Mouse (Mus musculus): Measurements from ENCODE around the gene Fam169b. TPM values are rescaled to one million over a fixed set of nuclear protein-coding genes. Genes with fewer than 3 reads are reported as not detected.
"Not testable (repeated sequence)": the region's sequence is repeated elsewhere in the genome, so short reads cannot be mapped to it uniquely, and the experiment has no call there.

The Fam169b gene
- polyA plus RNA-seq, 1 experiment from 2014 or later, result 2.0 TPM

DNA sequence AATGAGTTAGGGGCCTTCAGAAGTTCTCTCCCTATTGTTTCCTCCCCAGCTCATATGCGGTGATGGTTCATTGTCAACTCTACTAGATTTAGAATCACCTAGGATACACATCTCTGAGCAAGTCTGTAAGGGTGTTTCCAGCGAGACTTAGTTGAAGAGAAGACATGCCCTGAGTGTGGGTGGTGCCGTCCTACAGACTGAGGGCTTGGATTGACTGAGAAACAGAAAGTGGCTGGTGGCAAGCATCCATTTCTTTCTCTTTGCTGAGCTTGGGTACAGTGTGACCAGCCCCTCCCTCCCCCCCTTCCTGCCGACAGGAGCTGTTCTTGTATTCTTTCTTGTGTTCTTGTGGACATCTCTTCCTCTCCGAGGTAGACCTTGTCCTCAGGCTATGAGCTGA, 7.7 kb downstream of the Fam169b start:
- Histone ChIP-seq H3K36me3 (replicated peaks; ENCODE audit: control insufficient read depth, insufficient read depth, low read depth, low read length) (no peaks in the 10 kb centered on the region), H3K27ac (replicated peaks; ENCODE audit: low read depth, low read length) (no peak overlapping the region), H3K27me3 (ENCODE audit: control insufficient read depth, insufficient read depth, low read length) (no peaks in the 10 kb centered on the region), H3K4me1 (ENCODE audit: control insufficient read depth, insufficient read depth, low read length) (peaks cover under 1% of the 10 kb centered on the region; the same call in 1 of the 2 replicates), H3K4me2 (ENCODE audit: low read depth, low read length) (no peak overlapping the region), H3K4me3 (ENCODE audit: low read depth, low read length) (no peak overlapping the region), H3K9me3 (replicated peaks; ENCODE audit: control insufficient read depth, low read length) (no peaks in the 10 kb centered on the region), H3K9ac (replicated peaks; ENCODE audit: low read length) (no peak overlapping the region)
- no peak for DNase-seq (ENCODE audit: low spot score)
- ATAC-seq (replicated peaks; ENCODE audit: insufficient number of reproducible peaks, low FRiP score, low TSS enrichment, low read depth), result no peak
- 76% methylated on average over 5 of the region's 5 CpGs for WGBS

GRCm38 (mm10) chr7:68282304-68283132, 8.9 kb downstream of the Fam169b start:
- Histone ChIP-seq H3K27ac (replicated peaks; ENCODE audit: low read depth, low read length) (no peak overlapping the region), H3K4me2 (ENCODE audit: low read depth, low read length) (no peak overlapping the region), H3K36me3 (replicated peaks; ENCODE audit: control insufficient read depth, insufficient read depth, low read depth, low read length) (no peaks in the 10 kb centered on the region), H3K27me3 (ENCODE audit: control insufficient read depth, insufficient read depth, low read length) (no peaks in the 10 kb centered on the region), H3K9me3 (replicated peaks; ENCODE audit: control insufficient read depth, low read length) (no peaks in the 10 kb centered on the region), H3K9ac (replicated peaks; ENCODE audit: low read length) (no peak overlapping the region), H3K4me1 (ENCODE audit: control insufficient read depth, insufficient read depth, low read length) (no peaks in the 10 kb centered on the region; the same call in 1 of the 2 replicates), H3K4me3 (ENCODE audit: low read depth, low read length) (no peak overlapping the region)
- ATAC-seq (replicated peaks; ENCODE audit: insufficient number of reproducible peaks, low FRiP score, low TSS enrichment, low read depth) (no peak), DNase-seq (ENCODE audit: low spot score) (no peak)
- WGBS, result 83% methylated on average over 22 of the region's 22 CpGs

DNA sequence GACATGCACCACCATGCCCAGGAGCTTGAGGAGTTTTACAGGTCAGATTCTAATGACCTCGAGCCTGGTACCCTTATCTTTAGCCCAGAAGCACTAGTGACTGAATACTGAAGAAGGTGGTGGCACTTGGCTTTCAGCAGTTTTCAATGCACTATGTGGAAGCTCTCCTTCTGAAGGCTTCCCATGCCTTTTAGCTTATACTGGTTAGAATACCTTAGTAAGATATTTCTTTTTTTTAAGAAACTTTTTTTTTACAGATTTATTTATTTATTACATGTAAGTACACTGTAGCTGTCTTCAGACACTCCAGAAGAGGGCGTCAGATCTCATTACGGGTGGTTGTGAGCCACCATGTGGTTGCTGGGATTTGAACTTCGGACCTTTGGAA, 9.5 kb downstream of the Fam169b start:
- 83% methylated on average over 4 of the region's 4 CpGs for WGBS
- not testable (repeated sequence) for H3K27ac ChIP-seq (replicated peaks; ENCODE audit: low read depth, low read length); H3K4me3 ChIP-seq (ENCODE audit: low read depth, low read length); DNase-seq (ENCODE audit: low spot score); H3K36me3 ChIP-seq (replicated peaks; ENCODE audit: control insufficient read depth, insufficient read depth, low read depth, low read length); H3K4me1 ChIP-seq (ENCODE audit: control insufficient read depth, insufficient read depth, low read length); H3K4me2 ChIP-seq (ENCODE audit: low read depth, low read length); H3K27me3 ChIP-seq (ENCODE audit: control insufficient read depth, insufficient read depth, low read length); H3K9me3 ChIP-seq (replicated peaks; ENCODE audit: control insufficient read depth, low read length); H3K9ac ChIP-seq (replicated peaks; ENCODE audit: low read length); ATAC-seq (replicated peaks; ENCODE audit: insufficient number of reproducible peaks, low FRiP score, low TSS enrichment, low read depth)

- ATAC-seq (replicated peaks; ENCODE audit: insufficient number of reproducible peaks, low FRiP score, low TSS enrichment, low read depth) (no peak), DNase-seq (ENCODE audit: low spot score) (no peak)
- Histone ChIP-seq H3K27me3 (ENCODE audit: control insufficient read depth, insufficient read depth, low read length) (no peaks in the 10 kb centered on the region), H3K36me3 (replicated peaks; ENCODE audit: control insufficient read depth, insufficient read depth, low read depth, low read length) (no peaks in the 10 kb centered on the region), H3K27ac (replicated peaks; ENCODE audit: low read depth, low read length) (no peak overlapping the region), H3K4me1 (ENCODE audit: control insufficient read depth, insufficient read depth, low read length) (no peaks in the 10 kb centered on the region; the same call in 1 of the 2 replicates), H3K4me2 (ENCODE audit: low read depth, low read length) (no peak overlapping the region), H3K4me3 (ENCODE audit: low read depth, low read length) (no peak overlapping the region), H3K9me3 (replicated peaks; ENCODE audit: control insufficient read depth, low read length) (no peaks in the 10 kb centered on the region), H3K9ac (replicated peaks; ENCODE audit: low read length) (no peak overlapping the region)
- 89% methylated on average over 7 of the region's 7 CpGs for WGBS
Measured at GRCm38 (mm10) chr7:68283776-68284175, 10.1 kb downstream of the Fam169b start.

GRCm38 (mm10) chr7:68285851-68286298, 12.2 kb downstream of the Fam169b start:
- Histone ChIP-seq H3K27me3 (ENCODE audit: control insufficient read depth, insufficient read depth, low read length) (no peaks in the 10 kb centered on the region), H3K4me1 (ENCODE audit: control insufficient read depth, insufficient read depth, low read length) (no peaks in the 10 kb centered on the region), H3K9me3 (replicated peaks; ENCODE audit: control insufficient read depth, low read length) (no peaks in the 10 kb centered on the region), H3K4me3 (ENCODE audit: low read depth, low read length) (no peak overlapping the region), H3K36me3 (replicated peaks; ENCODE audit: control insufficient read depth, insufficient read depth, low read depth, low read length) (no peaks in the 10 kb centered on the region), H3K9ac (replicated peaks; ENCODE audit: low read length) (no peak overlapping the region), H3K27ac (replicated peaks; ENCODE audit: low read depth, low read length) (0 out of 2 replicates have a peak overlapping the region, but pooled peaks have one; percentile 39), H3K4me2 (ENCODE audit: low read depth, low read length) (no peak overlapping the region)
- 29% methylated on average over 8 of the region's 8 CpGs for WGBS
- ATAC-seq (replicated peaks; ENCODE audit: insufficient number of reproducible peaks, low FRiP score, low TSS enrichment, low read depth) (peak; percentile 46; the same call in 1 of the 2 replicates), DNase-seq (ENCODE audit: low spot score) (peak; percentile 84)

DNA sequence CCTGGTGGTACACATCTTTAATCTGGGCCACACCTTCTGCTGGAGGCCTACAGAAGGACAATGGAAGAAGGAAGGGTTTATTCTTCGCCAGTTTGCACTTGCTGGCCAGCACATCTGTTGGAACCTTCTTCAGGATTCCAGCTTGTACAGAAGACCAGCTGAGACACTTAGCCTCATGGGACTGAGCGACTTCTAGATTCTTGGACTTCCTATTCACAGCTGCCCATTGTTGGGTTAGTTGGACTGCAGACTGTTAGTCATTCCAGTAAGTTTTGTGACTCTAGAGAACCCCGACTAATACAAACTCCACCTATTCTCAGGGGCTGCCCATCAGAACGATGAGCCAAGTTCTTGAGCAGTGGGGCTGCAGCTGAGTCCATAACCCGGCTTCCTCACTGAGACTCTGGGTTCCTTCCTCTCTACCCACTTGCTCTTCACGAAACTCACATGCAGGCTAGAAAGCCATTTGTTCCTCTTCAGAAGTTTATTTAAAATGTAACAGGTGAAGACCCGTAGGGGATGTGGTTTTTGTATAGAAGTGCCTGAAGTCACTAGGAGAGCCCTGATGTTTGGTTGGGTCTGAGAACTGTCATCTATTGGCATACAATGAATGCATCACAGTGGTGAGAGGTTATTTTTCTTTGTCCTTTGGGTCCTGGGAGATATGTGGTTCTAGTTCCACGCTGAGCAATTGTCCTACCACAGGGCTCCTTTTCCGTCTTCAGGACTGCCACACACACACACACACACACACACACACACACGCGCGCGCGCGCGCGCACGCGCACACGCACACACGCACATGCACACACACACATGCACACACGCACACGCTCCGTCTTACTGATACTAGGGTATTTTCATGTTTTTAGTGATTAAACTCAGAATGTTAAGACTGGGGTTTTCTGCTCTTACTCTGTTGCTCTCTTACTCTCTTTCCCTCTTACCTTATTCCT, 13.2 kb downstream of the Fam169b start:
- Histone ChIP-seq H3K9me3 (replicated peaks; ENCODE audit: control insufficient read depth, low read length) (no peaks in the 10 kb centered on the region), H3K4me1 (ENCODE audit: control insufficient read depth, insufficient read depth, low read length) (no peaks in the 10 kb centered on the region), H3K27me3 (ENCODE audit: control insufficient read depth, insufficient read depth, low read length) (no peaks in the 10 kb centered on the region), H3K9ac (replicated peaks; ENCODE audit: low read length) (no peak overlapping the region), H3K4me2 (ENCODE audit: low read depth, low read length) (no peak overlapping the region), H3K27ac (replicated peaks; ENCODE audit: low read depth, low read length) (no peak overlapping the region; the same call in 1 of the 2 replicates), H3K36me3 (replicated peaks; ENCODE audit: control insufficient read depth, insufficient read depth, low read depth, low read length) (no peaks in the 10 kb centered on the region), H3K4me3 (ENCODE audit: low read depth, low read length) (no peak overlapping the region)
- WGBS, result 96% methylated on average over 24 of the region's 24 CpGs
- ATAC-seq (replicated peaks; ENCODE audit: insufficient number of reproducible peaks, low FRiP score, low TSS enrichment, low read depth), result no peak
- DNase-seq (ENCODE audit: low spot score), result no peak

- no peak for ATAC-seq (replicated peaks; ENCODE audit: insufficient number of reproducible peaks, low FRiP score, low TSS enrichment, low read depth)
- Histone ChIP-seq H3K27ac (replicated peaks; ENCODE audit: low read depth, low read length) (no peak overlapping the region), H3K27me3 (ENCODE audit: control insufficient read depth, insufficient read depth, low read length) (no peaks in the 10 kb centered on the region), H3K4me2 (ENCODE audit: low read depth, low read length) (no peak overlapping the region), H3K9ac (replicated peaks; ENCODE audit: low read length) (no peak overlapping the region), H3K4me3 (ENCODE audit: low read depth, low read length) (no peak overlapping the region), H3K4me1 (ENCODE audit: control insufficient read depth, insufficient read depth, low read length) (no peaks in the 10 kb centered on the region), H3K9me3 (replicated peaks; ENCODE audit: control insufficient read depth, low read length) (no peaks in the 10 kb centered on the region), H3K36me3 (replicated peaks; ENCODE audit: control insufficient read depth, insufficient read depth, low read depth, low read length) (no peaks in the 10 kb centered on the region)
- DNase-seq (ENCODE audit: low spot score), result no peak
- WGBS, result 89% methylated on average over 2 of the region's 2 CpGs
Measured at GRCm38 (mm10) chr7:68287582-68287981, 13.9 kb downstream of the Fam169b start.

All from embryonic facial prominence, embryonic 11.5 days (tissue).